Mouse (Mus musculus) stomach, embryonic 14.5 days (tissue): ENCODE measurements at regions not wholly inside any gene's neighbourhood (a gene's known extent, or its start where the extent isn't known, plus 50 kb on each side); places are given as distances from the start of the nearest gene placed in this dataset.

Experiments used
- ATAC-seq: fragments of 200-750 bp; cut with Nextera tagmentation; 2 replicates; pipeline ENCODE4 v1.8.0; 2017; ENCODE audit warnings: low read depth, moderate TSS enrichment; ENCODE audit not compliant: insufficient number of reproducible peaks, insufficient read depth, low FRiP score
- H3K27ac ChIP-seq: fragments of 300-500 bp; sonication (generic); 2 replicates; pipeline ENCODE4 v1.5.1; 2014; ENCODE audit warnings: mild to moderate bottlenecking, low read length, moderate library complexity, mixed read lengths
- H3K27me3 ChIP-seq: fragments of 300-500 bp; sonication (generic); 2 replicates; pipeline ENCODE4 v1.6.1; 2014; ENCODE audit warnings: low read length, control low read depth, mixed read lengths; ENCODE audit not compliant: control insufficient read depth, insufficient read depth
- H3K36me3 ChIP-seq: fragments of 300-500 bp; sonication (generic); 2 replicates; pipeline ENCODE4 v1.6.1; 2014; ENCODE audit warnings: mild to moderate bottlenecking, control low read depth, low read length, moderate library complexity, mixed read lengths; ENCODE audit not compliant: control insufficient read depth, insufficient read depth
- H3K4me1 ChIP-seq: fragments of 300-500 bp; sonication (generic); 2 replicates; pipeline ENCODE4 v1.6.1; 2014; ENCODE audit warnings: low read length, control low read depth, mixed read lengths; ENCODE audit not compliant: control insufficient read depth, insufficient read depth
- H3K4me2 ChIP-seq: fragments of 300-500 bp; sonication (generic); replicated peaks from 2 replicates; pipeline ENCODE4 v1.6.1; 2014; ENCODE audit warnings: low read depth, low read length, control low read depth
- H3K4me3 ChIP-seq: fragments of 300-500 bp; sonication (generic); 2 replicates; pipeline ENCODE4 v1.5.1; 2014; ENCODE audit warnings: low read depth, low read length, control low read depth
- H3K9ac ChIP-seq: fragments of 300-500 bp; sonication (generic); replicated peaks from 2 replicates; pipeline ENCODE4 v1.6.1; 2014; ENCODE audit warnings: low read depth, mild to moderate bottlenecking, control low read depth, low read length, moderate library complexity, mixed read lengths
- H3K9me3 ChIP-seq: fragments of 300-500 bp; sonication (generic); 2 replicates; pipeline ENCODE4 v1.6.1; 2016; ENCODE audit warnings: low read depth, low read length, control low read depth; ENCODE audit not compliant: control insufficient read depth
- WGBS: fragments of 180-500 bp; shearing (Covaris S2); extraction: QIAGEN DNeasy Blood & Tissue Kit; methylation state at CpG from one replicate; pipeline ENCODE4 v1.1.7; 2014; 5-methylcytosine and 5-hydroxymethylcytosine counted together

DNA sequence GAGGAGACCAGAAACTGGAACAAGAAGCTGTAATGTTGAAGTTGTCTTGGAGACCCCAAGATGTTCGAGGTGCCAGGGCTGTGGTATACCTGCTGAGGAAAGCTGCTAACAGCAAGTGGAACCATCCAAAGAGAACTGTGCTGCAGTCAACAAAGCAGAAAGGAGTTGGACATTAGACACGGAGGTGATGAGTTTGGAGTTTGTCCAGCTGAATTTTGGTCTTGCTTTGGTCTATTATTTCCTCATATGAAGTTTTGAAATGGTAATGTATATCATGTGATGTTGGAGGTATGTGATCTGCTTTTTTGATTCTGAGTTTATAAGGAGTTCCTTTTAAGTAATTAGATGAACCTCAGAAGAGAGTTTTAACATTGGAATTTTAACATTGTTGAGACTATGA, 98.0 kb downstream of the Arrdc3 start:
- no peak overlapping the region for H3K27ac ChIP-seq
- H3K4me1 ChIP-seq = no peaks in the 10 kb centered on the region
- no peaks in the 10 kb centered on the region for H3K9me3 ChIP-seq
- no peak overlapping the region for H3K9ac ChIP-seq
- H3K4me2 ChIP-seq = no peak overlapping the region
- H3K4me3 ChIP-seq = no peak overlapping the region
- no peak for ATAC-seq
- 77% methylated on average over 2 of the region's 2 CpGs for WGBS
- no peaks in the 10 kb centered on the region for H3K27me3 ChIP-seq
- H3K36me3 ChIP-seq = no peaks in the 10 kb centered on the region

GRCm38 (mm10) chr13:80986657-80987056, 103.5 kb downstream of the Arrdc3 start:
- H3K4me3 ChIP-seq = no peak overlapping the region
- 60% methylated on average over 4 of the region's 4 CpGs for WGBS
- H3K36me3 ChIP-seq = no peaks in the 10 kb centered on the region
- no peaks in the 10 kb centered on the region for H3K4me1 ChIP-seq
- no peaks in the 10 kb centered on the region for H3K9me3 ChIP-seq
- H3K27ac ChIP-seq = no peak overlapping the region
- H3K9ac ChIP-seq = no peak overlapping the region
- peak; percentile 18; the same call in 1 of the 2 replicates for ATAC-seq
- no peak overlapping the region for H3K4me2 ChIP-seq
- no peaks in the 10 kb centered on the region for H3K27me3 ChIP-seq

DNA sequence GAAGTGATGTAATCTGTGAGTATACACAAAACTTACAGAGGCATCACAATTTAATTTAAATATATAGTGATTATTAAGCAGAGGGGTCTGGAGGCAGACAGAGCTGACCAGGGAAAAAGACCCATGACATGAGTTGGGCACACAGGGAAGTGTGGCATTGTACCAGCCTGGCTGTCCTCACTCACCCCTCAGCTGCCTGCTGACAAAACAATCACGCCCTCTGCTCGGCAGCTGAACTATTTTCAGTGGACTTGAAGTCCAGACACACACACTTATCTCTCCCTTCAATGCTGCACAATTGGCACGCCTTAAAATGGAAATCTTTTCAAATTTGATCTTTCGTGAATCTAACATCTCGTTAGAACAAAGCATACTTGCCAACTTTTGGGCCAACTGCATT, 106.6 kb downstream of the Arrdc3 start:
- no peak overlapping the region for H3K27ac ChIP-seq
- H3K27me3 ChIP-seq = no peaks in the 10 kb centered on the region
- H3K9ac ChIP-seq = no peak overlapping the region
- no peak overlapping the region for H3K4me3 ChIP-seq
- no peaks in the 10 kb centered on the region for H3K4me1 ChIP-seq
- WGBS = 72% methylated on average over 5 of the region's 5 CpGs
- no peaks in the 10 kb centered on the region for H3K36me3 ChIP-seq
- ATAC-seq = 0 out of 2 replicates have a peak, but pooled peaks have one; percentile 20
- no peak overlapping the region for H3K4me2 ChIP-seq
- no peaks in the 10 kb centered on the region for H3K9me3 ChIP-seq

- ATAC-seq = no peak
- no peak overlapping the region for H3K4me3 ChIP-seq
- H3K36me3 ChIP-seq = no peaks in the 10 kb centered on the region
- H3K27me3 ChIP-seq = no peaks in the 10 kb centered on the region
- no peaks in the 10 kb centered on the region for H3K9me3 ChIP-seq
- no peak overlapping the region for H3K4me2 ChIP-seq
- H3K27ac ChIP-seq = no peak overlapping the region
- H3K4me1 ChIP-seq = no peaks in the 10 kb centered on the region
- 50% methylated on average over 2 of the region's 2 CpGs for WGBS
- H3K9ac ChIP-seq = no peak overlapping the region
Observed at GRCm38 (mm10) chr13:80992342-80992741, 109.2 kb downstream of the Arrdc3 start.

DNA sequence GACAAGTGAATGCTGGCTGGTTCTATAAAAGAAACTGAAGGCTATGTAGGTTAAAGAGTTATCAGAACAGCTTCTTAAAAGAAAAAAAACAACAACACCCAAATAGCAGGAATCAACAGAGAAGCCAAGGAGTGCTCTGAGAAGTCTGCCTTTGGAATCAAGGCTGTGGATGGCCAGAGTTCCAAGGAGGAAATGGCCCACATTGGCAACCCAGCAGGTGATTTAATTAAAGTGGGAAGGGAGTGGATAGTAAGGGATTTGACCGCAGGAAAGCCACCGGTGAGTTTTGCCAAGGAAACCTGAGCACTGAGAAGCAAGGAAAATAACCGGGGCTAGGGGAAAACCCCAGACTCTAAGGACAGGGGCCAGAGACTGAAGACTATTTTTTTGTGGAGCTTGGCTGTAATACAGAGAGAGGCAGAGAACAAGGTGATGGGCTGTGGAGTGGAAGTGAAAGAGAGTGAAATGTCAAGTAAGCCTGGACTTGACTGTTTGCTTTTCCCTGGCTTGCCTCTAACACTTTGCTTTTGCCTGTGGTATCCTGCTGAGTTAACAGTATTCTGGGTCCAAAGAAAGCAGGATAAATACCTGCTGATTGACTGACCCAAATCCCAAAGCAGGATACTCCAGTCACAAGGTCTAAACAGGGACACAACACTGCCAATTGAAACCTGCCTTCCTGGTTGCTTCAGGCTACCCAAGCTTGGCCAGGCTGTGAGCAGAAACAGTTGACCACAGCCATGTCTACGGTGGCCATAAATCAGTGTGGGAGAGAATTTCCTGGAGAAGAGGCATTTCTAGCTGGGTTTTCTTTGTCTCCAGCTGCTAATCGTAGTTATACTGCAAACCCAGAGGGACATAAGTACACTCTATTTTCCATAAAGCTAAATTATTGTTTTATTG, 125.9 kb downstream of the Arrdc3 start:
- WGBS = 52% methylated on average over 5 of the region's 5 CpGs
- Histone ChIP-seq H3K27me3 (no peaks in the 10 kb centered on the region), H3K4me2 (no peak overlapping the region), H3K9me3 (no peaks in the 10 kb centered on the region), H3K9ac (no peak overlapping the region), H3K27ac (no peak overlapping the region), H3K36me3 (no peaks in the 10 kb centered on the region), H3K4me1 (0 out of 2 replicates have a peak, but pooled peaks cover 3% of the 10 kb centered on the region), H3K4me3 (no peak overlapping the region)
- ATAC-seq = no peak

DNA sequence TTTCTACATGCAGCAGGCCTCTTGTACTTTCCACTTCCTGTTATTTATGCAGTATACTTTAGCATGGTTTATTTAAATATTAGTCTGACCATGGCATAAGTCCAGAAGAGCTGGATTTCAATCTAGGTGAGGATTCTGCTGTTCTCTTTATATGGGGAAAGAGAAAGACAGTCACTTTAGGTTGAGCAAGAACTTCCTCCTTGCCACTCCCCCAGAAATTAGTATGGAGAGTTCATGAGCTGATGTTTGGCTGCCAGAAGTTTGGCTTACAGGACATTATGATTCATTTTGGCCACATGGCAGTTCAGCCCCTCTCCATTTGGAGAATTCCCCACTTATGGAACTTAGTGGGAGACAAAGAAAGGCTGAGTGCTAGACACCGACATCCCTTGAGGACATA, 130.8 kb downstream of the Arrdc3 start:
- Histone ChIP-seq H3K36me3 (no peaks in the 10 kb centered on the region), H3K4me2 (no peak overlapping the region), H3K4me1 (0 out of 2 replicates have a peak, but pooled peaks cover 3% of the 10 kb centered on the region), H3K9me3 (no peaks in the 10 kb centered on the region), H3K9ac (no peak overlapping the region), H3K4me3 (no peak overlapping the region), H3K27me3 (no peaks in the 10 kb centered on the region), H3K27ac (no peak overlapping the region)
- 91% methylated on average over 1 of the region's 1 CpGs for WGBS
- ATAC-seq = no peak

GRCm38 (mm10) chr13:81020106-81020747, 137.0 kb downstream of the Arrdc3 start:
- no peak overlapping the region for H3K4me3 ChIP-seq
- H3K36me3 ChIP-seq = no peaks in the 10 kb centered on the region
- no peak overlapping the region for H3K4me2 ChIP-seq
- H3K4me1 ChIP-seq = no peaks in the 10 kb centered on the region
- no peak overlapping the region for H3K27ac ChIP-seq
- no peaks in the 10 kb centered on the region for H3K27me3 ChIP-seq
- H3K9ac ChIP-seq = no peak overlapping the region
- no peaks in the 10 kb centered on the region for H3K9me3 ChIP-seq
- ATAC-seq = no peak
- WGBS = 65% methylated on average over 3 of the region's 3 CpGs

DNA sequence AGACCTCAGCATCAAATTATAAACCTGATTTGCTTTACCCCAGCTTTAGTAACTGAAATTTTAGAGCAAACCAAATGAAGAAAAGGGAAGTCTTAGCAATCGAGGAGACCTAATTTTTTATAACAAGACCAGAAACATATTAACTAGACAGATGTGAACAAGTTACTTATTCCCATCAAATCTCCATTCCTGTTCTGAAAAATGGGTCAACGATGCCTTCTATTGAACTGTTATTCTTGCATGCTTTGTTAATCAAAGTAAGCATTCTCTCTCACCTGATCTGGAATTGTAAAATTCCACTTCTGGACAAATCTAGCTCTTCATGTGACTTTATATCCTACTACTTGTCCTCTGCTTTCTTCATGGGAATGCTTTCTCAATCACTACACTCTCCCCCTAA, 137.6 kb downstream of the Arrdc3 start:
- no peak overlapping the region for H3K27ac ChIP-seq
- 88% methylated on average over 2 of the region's 2 CpGs for WGBS
- H3K4me2 ChIP-seq = no peak overlapping the region
- H3K9ac ChIP-seq = no peak overlapping the region
- H3K27me3 ChIP-seq = no peaks in the 10 kb centered on the region
- H3K4me1 ChIP-seq = no peaks in the 10 kb centered on the region
- no peak for ATAC-seq
- no peaks in the 10 kb centered on the region for H3K36me3 ChIP-seq
- no peak overlapping the region for H3K4me3 ChIP-seq
- H3K9me3 ChIP-seq = no peaks in the 10 kb centered on the region
